Mouse (Mus musculus) retina, adult 2 months (tissue): ENCODE measurements around the gene Sars.

Experiments used
- DNase-seq: peaks from one replicate; pipeline ENCODE4 v3.0.0-alpha.2; 2012; ENCODE audit warnings: low read depth, low spot score

Sars gene

DNA sequence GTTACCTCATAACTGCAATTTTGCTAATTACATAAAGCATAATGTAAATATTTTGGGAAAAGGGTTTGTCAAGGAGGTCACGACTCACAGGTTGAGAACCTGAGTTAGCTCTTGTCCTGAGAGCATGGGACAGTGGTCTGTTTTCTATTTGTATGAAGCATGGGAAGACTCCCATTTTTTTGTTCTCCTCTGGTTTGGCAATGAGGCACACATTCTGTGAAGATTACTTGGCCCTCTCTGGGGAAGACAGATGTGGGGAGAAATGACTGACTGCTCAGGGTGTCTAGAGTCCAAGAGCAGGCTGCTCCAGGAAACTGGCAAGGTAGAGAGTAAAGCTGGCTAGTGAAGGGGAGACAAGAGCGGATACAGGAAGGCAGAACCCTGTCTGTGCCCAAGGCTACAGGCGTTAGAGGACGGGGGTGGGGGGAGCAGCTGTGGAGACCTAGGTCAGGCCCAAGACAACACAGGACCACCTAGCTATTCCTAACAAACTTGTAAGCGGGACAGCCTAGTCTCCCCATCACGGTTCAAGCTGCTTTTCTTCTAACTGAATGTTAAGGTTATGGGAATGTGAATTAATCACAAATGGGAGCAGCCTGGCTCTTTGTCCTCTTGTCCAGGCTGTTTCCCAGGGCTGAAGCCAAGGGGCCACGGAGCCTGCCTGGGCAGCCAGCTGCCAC, 19.9 kb downstream of the Sars start:
- DNase-seq: no peak

DNA sequence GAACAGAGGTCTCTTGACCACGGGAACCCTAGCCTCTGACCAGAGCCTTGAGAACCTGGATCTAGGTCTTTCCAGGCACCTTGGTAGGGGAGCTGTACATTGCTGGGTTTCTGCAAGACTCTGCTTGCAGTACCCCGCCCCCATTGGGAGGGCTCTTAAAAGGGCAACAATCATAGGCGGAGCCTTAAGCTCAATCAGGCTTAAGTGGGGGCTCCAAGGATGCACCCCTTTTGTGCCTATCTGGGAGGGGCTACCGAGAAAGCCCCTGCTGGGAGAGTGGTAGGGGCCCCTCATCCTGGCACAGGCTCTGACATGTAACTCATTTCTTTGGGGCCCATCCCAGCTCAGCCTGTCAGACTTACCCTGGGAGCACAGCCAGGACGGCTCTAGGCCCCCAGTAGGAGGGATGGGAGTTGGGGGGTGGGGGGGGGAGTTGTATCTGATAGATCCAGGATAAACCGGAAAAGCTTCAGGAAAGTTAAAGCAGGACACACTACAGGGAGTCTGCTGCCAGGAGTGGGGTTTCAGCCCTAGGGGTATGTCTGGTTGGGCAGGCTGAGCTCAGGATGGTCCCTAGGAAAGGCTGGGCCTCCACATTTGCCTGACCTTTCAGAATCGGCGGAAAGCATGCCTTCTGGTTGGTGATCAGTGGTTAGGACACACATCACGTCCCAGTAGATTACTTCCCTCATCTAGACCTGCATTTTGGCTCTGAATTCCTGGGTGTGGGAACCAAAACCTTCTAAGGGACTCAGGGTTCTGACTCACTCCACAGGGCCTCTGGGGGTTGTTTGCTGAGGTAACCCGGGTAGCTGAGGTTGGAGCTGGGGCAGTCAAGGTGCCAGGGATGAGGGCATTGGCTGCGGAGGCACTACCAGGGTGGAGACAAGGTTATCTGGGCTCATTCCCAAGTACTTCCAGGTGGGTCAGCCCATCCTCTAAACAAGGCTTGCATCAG, 20.9 kb downstream of the Sars start:
- DNase-seq: no peak

DNA sequence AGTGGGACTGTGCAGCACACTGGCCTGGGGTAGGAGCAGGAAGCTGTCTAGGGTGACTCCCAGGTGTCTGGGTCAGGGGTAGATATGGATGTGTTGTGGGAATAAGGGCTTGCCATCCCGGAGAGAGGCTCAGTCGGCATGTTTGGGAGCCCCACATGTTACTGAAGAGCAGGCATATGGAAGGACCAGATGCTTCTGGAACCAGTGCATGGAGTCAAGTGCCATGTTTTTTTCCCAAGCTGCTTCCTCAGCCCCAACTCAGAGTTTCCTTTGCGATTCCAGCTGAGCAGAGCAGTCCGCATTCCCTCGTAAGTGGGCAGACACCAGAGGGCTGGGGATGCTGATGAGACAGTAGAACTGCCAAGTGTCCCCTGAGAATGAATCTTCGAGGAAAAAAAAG, 22.0 kb downstream of the Sars start:
- DNase-seq: no peak

DNA sequence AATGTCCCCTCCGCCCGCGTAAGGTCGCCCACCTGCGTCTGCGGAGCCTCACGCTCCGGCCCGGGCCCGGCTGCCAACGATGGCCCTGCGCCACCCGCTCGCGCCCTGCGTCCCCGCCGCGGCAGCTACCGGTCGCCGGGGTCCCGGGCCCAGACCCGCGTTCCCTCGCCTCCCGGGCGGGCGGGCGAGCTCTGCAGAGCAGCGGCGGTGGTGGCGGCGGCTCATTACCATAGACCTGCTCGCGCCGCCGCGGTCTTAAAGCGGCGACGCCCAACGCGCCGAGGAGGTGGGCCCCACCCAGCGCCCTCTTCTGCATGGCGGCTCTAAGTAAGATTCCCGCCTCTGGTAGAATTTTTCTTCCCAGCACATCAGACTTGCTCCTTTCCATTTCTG, 29.2 kb downstream of the Sars start:
- peak; percentile 53 for DNase-seq

DNA sequence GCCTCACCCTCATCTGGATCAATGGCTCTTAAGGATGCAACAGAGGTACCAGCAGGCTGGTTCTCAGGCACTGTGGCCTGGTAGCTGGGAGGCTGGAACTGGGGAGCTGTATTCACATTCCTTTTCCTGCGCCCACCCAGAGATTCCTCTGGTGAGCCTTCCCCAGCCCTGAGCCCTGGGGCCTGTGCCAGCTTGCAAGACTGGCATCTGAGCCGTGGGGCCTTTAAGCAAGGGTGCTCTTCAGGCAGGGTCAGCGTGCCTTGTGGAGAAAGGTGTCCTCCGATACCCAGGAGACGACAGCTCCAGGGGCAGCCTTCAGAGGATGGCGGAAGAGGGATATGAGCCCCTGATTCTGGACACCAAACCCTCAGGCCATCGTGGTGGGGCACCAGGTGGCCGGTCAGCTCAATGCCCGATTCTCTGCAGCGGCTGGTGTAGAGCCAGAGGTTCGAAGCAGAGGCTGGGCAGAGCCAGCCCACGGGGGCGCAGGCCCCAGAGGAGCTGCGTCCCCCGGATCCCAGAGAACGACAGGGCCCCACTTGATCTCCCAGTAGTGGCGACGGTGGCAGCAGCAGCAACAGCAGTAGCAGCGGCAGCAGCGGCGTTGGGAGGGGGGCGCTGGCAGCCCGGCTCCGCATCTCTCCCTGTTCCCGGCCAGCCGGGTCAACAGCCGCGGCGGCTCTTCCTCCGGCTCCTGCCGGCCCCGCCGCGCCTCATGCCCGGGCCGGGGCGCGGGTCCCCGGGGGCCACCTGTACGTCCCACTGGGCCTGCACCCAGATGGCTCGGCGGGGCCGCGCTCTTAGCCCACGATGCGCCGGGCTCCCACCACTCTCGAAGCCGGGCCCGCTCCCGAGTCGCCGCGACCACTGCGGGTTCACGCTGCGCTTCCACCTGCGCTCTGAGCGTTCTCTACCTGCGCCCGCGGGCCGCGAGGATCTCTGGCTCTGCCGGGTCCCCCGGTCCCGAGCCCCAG, 29.9 kb downstream of the Sars start, which contains the start of gene Celsr2:
Gene Celsr2, minus strand, starts transcription at position 696 of the 974 bp plus-strand sequence.
- DNase-seq: no peak

DNA sequence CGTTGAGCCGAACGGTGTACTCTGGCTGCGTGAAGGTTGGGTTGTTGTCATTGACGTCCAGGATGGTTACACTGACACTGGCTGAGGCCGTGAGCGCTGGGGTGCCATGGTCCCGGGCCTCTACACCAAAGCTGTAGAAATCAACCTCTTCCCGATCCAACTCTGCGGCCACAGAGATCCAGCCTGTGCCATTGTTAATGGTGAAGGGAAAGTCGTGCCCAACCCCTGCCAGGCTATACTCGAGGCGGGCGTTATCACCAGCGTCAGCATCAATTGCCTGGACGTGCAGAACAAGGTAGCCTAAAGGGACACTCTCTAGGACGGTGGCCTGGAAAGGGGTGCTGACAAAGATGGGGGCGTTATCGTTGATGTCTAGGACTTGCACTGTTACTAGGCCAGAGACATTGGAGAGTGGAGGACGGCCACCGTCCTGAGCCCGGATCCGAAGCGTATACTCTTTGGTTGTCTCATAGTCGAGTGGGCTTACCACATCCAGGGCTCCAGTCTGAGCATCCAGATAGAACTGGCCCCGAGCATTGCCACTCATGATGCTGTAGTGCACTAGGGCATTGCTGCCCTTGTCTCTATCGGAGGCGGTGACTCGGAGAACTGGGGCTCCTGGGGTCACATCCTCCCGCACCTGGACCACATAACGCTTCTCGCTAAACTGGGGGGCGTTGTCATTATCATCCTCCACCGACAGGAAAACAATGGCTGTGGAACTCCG, 31.2 kb downstream of the Sars start:
- no peak for DNase-seq

DNA sequence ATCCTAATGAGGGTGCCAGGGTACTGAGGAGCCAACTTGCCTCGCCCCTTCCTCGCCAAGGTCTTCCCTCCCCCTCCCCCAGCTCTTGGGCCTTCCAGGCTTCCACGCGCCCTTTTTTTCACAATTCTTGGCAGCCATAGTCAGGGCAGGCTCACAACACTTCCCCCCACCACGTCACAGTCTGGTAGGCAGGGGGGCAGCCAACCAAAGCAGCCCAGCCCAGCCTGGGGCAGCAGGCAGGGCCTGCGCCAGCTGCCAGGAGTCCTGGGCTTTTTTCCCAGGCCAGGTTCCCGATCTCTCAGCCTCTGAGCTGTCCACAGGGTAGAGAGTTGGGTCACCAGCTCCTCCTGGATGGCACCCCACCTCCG, 33.3 kb downstream of the Sars start:
- no peak for DNase-seq

DNA sequence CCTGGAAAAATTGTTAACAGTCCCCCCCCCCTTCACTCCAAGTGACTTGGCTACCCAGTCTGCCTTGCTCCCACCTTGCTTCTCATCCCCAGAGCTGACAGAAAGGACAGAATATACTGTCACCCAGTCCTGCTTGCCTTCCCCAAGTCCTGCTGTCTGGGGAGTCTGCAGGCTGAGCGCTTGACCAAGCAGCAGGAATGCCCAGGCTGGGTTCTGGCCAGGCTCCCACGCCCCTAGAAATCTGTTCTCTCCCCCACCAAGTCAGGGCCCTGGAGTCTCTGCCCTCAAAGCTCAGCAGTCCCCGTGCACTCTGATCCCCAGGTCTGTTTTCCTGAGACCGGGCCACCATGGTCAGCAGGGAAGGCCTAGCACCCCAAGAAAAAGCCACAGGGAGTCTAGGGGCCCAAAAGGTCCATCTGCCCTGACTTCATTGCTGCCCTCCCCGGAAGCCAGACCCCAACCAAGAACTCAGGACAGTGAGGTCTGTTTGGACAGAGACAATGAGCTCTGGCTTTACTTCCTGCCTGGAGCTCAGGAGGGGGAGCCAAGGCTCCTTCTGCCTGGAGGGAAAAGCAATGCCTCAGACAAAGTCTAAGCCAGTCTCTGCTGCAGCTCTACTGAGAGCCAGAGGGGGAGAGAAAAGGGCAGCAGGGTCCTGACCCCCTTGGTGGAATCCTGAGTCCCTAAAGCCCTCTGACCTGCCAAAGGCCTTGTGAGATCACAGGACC, 33.8 kb downstream of the Sars start:
- DNase-seq: no peak

DNA sequence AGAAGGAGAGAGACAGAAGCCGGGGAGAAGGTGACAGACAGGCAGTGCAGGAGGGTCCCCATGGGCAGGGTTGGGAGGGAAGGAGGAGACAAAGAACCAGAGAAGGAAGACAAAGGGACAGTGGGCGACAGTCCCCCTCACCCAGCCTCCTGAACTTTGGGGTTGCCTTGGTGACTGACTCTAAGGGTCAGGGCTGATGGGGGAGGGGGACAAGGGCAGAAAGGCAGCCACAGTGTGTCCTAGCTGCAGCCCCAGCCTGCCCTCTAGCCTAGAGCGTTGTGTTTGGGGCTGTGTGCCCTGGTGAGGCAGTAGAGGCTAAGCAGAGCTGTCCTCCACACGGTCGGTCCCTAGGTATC, 34.7 kb downstream of the Sars start:
- no peak for DNase-seq

DNA sequence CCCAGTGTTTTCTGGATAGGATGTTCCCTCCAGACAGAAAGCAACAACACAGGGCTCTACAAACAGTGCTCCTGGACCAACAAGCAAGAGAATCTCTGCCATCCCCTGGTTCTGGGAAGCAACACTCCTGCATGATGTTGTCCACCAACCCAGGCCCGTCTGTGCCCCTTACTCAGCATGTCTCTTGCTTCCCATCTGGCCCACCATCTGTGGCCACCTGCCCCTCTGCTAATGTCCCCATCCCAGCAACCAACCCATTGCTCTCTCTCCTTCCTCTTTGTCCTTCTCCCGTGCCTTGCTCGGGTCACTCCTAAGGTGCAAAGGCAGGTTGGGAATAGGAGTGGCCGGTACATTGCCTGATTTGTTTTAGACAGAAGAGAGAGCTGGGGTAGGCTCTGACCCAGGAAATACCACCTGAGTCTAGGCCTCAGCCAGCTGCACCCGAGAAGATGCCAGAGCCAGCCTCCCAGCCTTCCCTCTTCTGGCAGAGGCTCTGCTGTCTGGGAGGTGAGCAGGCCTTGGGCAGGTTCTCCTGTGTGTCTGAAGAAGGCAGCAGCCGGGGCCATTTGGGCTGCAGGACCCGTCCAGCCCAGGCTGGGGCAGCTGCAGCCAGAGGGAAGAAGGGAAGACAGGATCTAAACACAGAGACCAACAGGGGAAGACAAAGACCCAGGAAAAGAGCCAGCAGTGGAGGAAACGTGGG, 35.2 kb downstream of the Sars start:
- DNase-seq: no peak

DNA sequence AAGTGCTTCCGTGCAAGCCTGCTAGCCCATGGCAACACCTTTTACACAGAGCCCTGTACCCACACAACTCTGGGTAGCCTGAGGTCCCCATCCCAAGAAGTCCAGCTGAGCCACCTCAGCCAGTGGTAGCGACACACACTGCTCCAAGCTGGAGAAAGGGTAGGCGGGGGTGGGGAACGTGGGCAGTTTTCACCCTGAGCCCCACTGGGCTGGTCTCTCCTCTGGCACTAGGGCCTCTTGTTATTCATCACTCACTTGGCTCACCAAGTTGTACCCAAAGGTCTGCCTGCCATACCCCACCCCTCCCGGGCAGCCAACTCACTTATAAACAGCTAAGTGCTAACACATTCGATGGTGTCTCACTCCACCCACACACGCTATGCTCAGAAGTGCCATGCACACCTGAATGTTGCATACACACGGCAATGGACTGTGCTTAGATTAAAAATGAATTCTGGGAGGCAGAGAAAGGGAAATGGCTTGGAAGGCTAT, 36.4 kb downstream of the Sars start:
- DNase-seq: no peak

DNA sequence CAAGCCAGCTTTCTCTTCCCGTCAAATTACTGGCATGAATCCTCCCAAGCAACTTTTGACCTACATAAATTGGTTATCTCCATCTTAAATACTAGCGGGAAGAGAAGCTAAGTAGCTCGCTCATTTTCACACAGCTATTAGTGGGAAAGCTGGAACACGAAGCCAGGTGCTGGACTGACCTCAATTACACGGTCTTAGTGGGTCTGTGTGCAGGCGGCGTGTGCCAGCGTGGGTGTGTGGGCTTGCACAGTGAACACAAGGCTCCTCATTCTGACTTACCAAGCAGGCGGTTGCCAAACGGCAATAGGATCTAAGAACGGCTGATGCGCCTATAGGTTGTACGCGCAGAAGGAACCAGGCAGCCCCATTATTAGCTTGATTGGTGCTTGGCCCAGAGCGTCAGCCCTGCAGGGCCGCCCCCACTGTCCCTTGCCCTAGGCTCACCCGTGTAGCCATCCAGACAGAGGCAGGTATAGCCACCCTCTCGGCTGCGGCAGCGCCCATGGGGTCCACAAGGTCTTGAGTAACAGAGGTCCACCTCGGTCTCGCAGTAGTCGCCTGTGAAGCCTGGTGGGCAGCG, 38.6 kb downstream of the Sars start:
- DNase-seq: no peak

DNA sequence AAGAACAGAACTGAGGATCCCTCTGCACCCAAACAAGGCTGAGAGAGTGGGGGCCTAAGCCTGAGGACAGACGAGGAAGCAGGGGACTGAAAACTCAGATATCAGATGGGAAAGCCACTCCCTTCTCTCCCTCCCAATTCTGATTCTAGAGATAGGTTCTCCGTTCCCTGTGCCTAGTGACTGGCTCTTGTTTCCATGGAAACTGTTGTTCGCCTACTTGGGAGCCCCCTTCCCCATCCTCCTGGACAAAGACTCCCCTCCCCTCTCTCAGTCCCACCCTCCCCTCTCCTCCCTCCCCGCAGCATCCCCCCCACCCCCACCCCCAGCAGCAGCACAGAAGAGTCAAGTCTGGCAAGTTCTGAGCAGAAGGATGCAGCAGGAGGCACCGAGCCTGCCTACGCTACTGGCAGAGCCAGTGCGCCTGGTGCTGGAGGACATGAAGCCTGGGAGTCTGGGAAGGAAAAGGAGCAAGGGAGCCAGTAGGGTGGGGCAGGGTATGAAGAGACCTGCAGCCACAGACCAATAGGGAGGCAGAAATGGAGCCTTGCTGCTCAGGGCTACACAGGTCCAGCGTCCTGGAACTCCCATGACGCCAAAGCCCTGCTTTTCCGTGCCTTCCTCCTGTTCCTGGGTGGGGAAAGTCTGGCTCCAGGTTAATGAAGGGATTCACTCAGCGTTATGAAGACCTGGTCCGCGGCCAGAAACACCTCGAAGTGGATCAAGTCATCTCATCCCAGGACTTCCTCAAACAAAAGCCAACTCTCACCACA, 39.3 kb downstream of the Sars start:
- no peak for DNase-seq

DNA sequence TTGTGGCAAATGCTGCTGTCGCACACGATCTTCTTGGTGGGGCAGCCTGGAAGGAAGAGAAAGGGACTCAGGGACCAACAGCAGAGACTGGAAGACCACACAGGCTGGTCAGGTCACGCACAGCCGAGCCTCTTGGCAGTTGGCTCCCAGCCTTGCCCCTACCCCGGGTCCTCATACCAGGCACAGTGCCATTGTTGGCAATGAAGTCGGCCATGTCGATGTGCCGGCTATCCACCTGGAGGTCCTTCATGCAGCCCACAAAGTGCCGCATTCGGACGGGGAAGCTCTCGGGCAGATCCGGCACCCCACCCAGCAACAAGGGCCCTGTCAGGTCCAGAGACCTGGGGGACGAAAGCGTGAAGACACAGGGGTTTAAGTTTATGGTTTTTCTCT, 42.5 kb downstream of the Sars start:
- DNase-seq: no peak

DNA sequence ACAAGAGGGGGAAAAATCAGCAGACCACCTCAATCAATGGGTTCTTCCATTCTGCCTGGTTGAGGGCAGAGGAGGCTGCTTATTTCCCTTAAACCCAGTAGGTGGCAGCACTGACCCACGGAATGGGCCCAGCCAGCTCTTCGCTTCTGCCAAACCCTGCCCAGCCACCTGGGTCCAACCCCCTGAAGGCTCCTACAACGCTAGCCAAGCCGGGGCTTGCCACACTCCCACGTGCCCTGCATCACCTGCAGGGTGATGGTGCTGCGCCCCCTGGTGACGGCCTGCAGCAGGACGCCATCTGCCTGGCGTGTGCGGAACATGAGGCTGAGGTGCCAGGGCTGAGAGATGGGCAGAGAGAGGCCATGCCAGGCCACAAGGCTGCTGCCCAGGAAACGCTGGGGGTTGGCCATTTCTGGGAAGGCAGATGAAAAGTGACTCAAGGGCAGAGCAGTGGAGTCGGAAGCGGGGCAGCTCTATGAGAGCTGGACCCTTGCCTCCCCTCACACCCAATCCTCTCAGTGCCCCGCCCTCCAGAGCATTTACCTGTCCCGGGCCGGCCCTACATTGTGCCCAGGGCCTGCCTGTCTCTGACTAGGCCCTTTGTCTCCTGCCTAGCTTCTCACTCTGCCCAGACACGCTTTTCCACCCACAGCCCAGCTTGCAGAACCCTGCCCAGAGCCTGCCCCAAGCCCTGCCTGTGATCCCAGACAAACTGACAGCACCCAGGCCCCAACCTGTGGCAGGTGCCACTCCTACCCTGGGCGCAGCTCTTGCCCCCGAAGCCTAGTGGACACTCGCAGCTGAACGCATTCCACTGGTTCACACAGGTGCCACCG, 43.1 kb downstream of the Sars start:
- peak; percentile 66 for DNase-seq

DNA sequence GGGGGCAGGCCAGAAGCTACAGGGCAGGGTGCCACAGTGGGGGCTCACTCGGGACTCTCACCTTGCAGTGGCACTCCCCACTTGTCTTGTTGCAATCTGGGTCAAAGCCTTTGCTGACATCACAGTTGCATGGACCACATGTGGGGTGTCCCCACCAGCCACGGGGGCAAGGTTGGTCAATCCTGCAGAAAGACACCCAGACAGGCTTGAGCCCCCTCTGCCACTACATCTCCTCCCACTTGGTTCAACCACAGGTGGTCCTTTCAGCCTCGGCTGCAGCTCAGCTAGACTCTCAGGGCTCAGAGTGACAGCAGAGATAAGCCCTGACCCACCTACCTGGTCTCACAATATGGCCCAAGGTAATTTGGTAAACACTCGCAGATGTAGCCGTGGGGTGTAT, 44.6 kb downstream of the Sars start:
- DNase-seq: no peak

DNA sequence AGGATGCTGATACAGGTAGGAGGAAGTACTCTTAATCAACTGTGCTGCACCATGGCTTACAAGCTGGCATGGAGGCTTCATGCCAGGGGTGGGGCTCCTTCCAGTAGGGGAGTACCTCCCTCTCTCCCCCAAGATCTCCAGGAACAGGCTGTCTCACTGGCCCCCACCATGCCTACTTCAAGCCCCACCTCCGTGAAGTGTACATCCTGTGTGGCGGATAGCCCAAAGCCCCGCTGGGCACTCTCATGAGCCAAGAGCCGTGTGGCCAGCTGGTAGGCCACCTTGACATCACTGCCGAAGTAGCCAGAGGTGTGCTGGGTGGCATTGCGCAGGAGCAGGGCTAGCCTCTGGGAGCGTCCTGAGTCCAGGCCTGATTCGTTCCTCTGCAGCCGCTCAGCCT, 46.7 kb downstream of the Sars start:
- no peak for DNase-seq

DNA sequence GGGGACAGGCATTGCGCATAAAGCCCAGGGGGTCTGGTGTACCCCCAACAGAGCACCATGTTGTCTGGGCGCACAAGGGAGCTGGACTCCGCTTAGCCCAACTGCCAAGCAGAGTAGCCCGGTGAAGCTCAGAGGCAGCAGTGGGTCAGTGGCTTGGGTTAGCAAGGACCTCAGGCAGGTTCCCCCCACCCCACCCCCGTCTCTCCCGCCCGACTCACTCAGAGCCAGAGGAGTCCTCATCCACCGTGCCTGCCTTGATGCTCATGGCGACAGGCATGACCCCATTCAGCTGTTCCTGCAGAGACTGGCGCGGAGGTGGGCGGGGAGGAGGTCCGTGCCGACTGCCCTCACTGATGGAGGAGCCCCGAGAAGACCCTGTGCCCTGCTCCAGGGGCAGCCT, 52.2 kb downstream of the Sars start:
- no peak for DNase-seq
